ENCODE assay signal across 10 mouse cellular contexts in genomic region chr11:100524987-100525630, GRCm38 (mm10). TPM values are rescaled to one million over a fixed set of nuclear protein-coding genes. Genes with fewer than 3 reads are reported as not detected.
DNase-seq lines count a peak whose midpoint lies in the region; ATAC-seq and TF ChIP-seq lines count a peak whose summit lies in the region.
"Had no signal": no experiment of that assay in that cellular context is flagged by ENCODE, and none has a peak within 500 bp of the region (broad histone marks: within the 10 kb centered on the region; RNA-seq: fewer than 3 reads in every experiment).

No protein-coding gene starts in this region.

- no peak for ATAC-seq in kidney, postnatal 0 days (replicated peaks; ENCODE audit: low FRiP score, low read depth)
- no peak for ATAC-seq in stomach, embryonic 14.5 days (ENCODE audit: insufficient number of reproducible peaks, insufficient read depth, low FRiP score, low read depth)
- ATAC-seq: Patski had no signal

- 46% methylated on average over 11 of the region's 11 CpGs for WGBS in kidney, postnatal 0 days
- 41% methylated on average over 11 of the region's 11 CpGs for WGBS in hindbrain, embryonic 10.5 days
- WGBS in lung, adult 2 months, result 34% methylated on average over 11 of the region's 11 CpGs
- WGBS in stomach, embryonic 14.5 days, result 40% methylated on average over 11 of the region's 11 CpGs

- DNase-seq in kidney, postnatal 0 days (ENCODE audit: low spot score), result no peak
- no peak for DNase-seq in kidney, postnatal 4 days
- no peak for DNase-seq in hindbrain, embryonic 10.5 days (ENCODE audit: low spot score)
- DNase-seq in lung, adult 2 months, result peak; percentile 53
- DNase-seq in layer of hippocampus, postnatal 36 days, result no peak
- no peak for DNase-seq in gastrocnemius, postnatal 10 days
- DNase-seq in cerebellum, adult 9-10 months, result no peak
- DNase-seq: right cerebral cortex, postnatal 25 days had no signal

- TF ChIP-seq CTCF in kidney, postnatal 0 days (IDR thresholded peaks at IDR 0.05; ENCODE audit: low read depth), result no peak
- no peak for TF ChIP-seq CTCF in lung, adult 2 months (IDR thresholded peaks at IDR 0.05; ENCODE audit: insufficient read depth, low read length)

- H3K27ac ChIP-seq in kidney, postnatal 0 days, result no peak overlapping the region
- H3K27ac ChIP-seq in hindbrain, embryonic 10.5 days, result peak overlapping the region; percentile 95
- H3K27ac ChIP-seq in stomach, embryonic 14.5 days (ENCODE audit: low read length), result peak overlapping the region; percentile 23; the same call in 1 of the 2 replicates

- peaks cover 24% of the 10 kb centered on the region for H3K4me1 ChIP-seq in kidney, postnatal 0 days (replicated peaks; ENCODE audit: insufficient read depth, low read length)
- peaks cover 43% of the 10 kb centered on the region for H3K4me1 ChIP-seq in hindbrain, embryonic 10.5 days (replicated peaks)
- peaks cover 7% of the 10 kb centered on the region for H3K4me1 ChIP-seq in lung, adult 2 months (ENCODE audit: control insufficient read depth, insufficient read depth, low read length)
- H3K4me1 ChIP-seq in stomach, embryonic 14.5 days (ENCODE audit: control insufficient read depth, insufficient read depth, low read length), result peaks cover 29% of the 10 kb centered on the region; the same call in 1 of the 2 replicates

- no peaks in the 10 kb centered on the region for H3K27me3 ChIP-seq in kidney, postnatal 0 days (ENCODE audit: insufficient read depth, low read length)
- no peaks in the 10 kb centered on the region for H3K27me3 ChIP-seq in hindbrain, embryonic 10.5 days (ENCODE audit: insufficient read depth, poor library complexity, severe bottlenecking)
- no peaks in the 10 kb centered on the region for H3K27me3 ChIP-seq in stomach, embryonic 14.5 days (ENCODE audit: control insufficient read depth, insufficient read depth, low read length)
- H3K27me3 ChIP-seq: Patski had no signal

- H3K9me3 ChIP-seq in kidney, postnatal 0 days (replicated peaks; ENCODE audit: low read length), result no peaks in the 10 kb centered on the region
- no peaks in the 10 kb centered on the region for H3K9me3 ChIP-seq in hindbrain, embryonic 10.5 days
- H3K9me3 ChIP-seq in stomach, embryonic 14.5 days (ENCODE audit: control insufficient read depth, low read depth, low read length), result no peaks in the 10 kb centered on the region

- H3K36me3 ChIP-seq in kidney, postnatal 0 days (ENCODE audit: insufficient read depth, low read length), result peaks cover 24% of the 10 kb centered on the region
- H3K36me3 ChIP-seq in hindbrain, embryonic 10.5 days, result peaks cover 51% of the 10 kb centered on the region
- peaks cover 34% of the 10 kb centered on the region for H3K36me3 ChIP-seq in stomach, embryonic 14.5 days (ENCODE audit: control insufficient read depth, insufficient read depth, low read length)

- H3K4me2 ChIP-seq in kidney, postnatal 0 days (ENCODE audit: low read length), result peak overlapping the region; percentile 83; the same call in 1 of the 2 replicates
- peak overlapping the region; percentile 84 for H3K4me2 ChIP-seq in stomach, embryonic 14.5 days (replicated peaks; ENCODE audit: low read depth, low read length)

- no peak for TF ChIP-seq POLR2A in lung, adult 2 months (IDR thresholded peaks at IDR 0.05; ENCODE audit: borderline replicate concordance, extremely low read depth, low read depth, low read length)

- H3K4me3 ChIP-seq in kidney, postnatal 0 days (replicated peaks; ENCODE audit: low read depth, low read length), result no peak overlapping the region
- H3K4me3 ChIP-seq in hindbrain, embryonic 10.5 days, result peak overlapping the region; percentile 86
- H3K4me3 ChIP-seq in lung, adult 2 months (replicated peaks; ENCODE audit: extremely low read depth, low read depth, low read length), result no peak overlapping the region
- peak overlapping the region; percentile 62 for H3K4me3 ChIP-seq in stomach, embryonic 14.5 days (ENCODE audit: low read depth, low read length)

- no peak overlapping the region for H3K9ac ChIP-seq in kidney, postnatal 0 days (ENCODE audit: low read depth, low read length)
- H3K9ac ChIP-seq in stomach, embryonic 14.5 days (replicated peaks; ENCODE audit: low read depth, low read length), result peak overlapping the region; percentile 26; the same call in 1 of the 2 replicates

RNA-seq across cellular contexts. Expression of gene Acly, which starts 2.7 kb away (rescaled TPM):
- polyA plus RNA-seq in kidney, postnatal 0 days (2015; fragmentation: Nextera tagmentation; extraction: Ambion mirVana), result 86.4 and 98.4 TPM in 2 replicates
- 356 and 388 TPM in 2 replicates for polyA plus RNA-seq in hindbrain, embryonic 10.5 days (2016; fragmentation: Nextera tagmentation; extraction: Ambion mirVana)
- polyA plus RNA-seq in lung, adult 2 months (2012; rRNA removed), result 166 and 217 TPM in 2 replicates
- polyA plus RNA-seq in stomach, embryonic 14.5 days (2014; fragmentation: Nextera tagmentation; extraction: Ambion mirVana), result 161 and 175 TPM in 2 replicates
- total RNA-seq in layer of hippocampus, postnatal 36 days (2021), result 100 to 1,000 TPM; 103 to 109 TPM
- 10 to 100 TPM; 26.6 to 34.6 TPM for total RNA-seq in gastrocnemius, postnatal 10 days (2021)

RNA-seq across cellular contexts. Expression of gene Ttc25, which starts 20.3 kb away (rescaled TPM):
- 0.72 and 0.96 TPM in 2 replicates for polyA plus RNA-seq in kidney, postnatal 0 days (2015; fragmentation: Nextera tagmentation; extraction: Ambion mirVana)
- 3.2 and 3.3 TPM in 2 replicates for polyA plus RNA-seq in hindbrain, embryonic 10.5 days (2016; fragmentation: Nextera tagmentation; extraction: Ambion mirVana)
- polyA plus RNA-seq in lung, adult 2 months (2012; rRNA removed), result 1.8 and 3.4 TPM in 2 replicates
- polyA plus RNA-seq in stomach, embryonic 14.5 days (2014; fragmentation: Nextera tagmentation; extraction: Ambion mirVana), result 0.35 and 1.1 TPM in 2 replicates
- total RNA-seq in layer of hippocampus, postnatal 36 days (2021), result 1 to 10 TPM in 1 of 2 experiments, under 1 TPM in 1; 0.82 to 1.3 TPM
- total RNA-seq in gastrocnemius, postnatal 10 days (2021), result under 1 TPM; 0.14 to 0.16 TPM

RNA-seq across cellular contexts. Expression of gene Cnp, which starts 49.6 kb away (rescaled TPM):
- polyA plus RNA-seq in kidney, postnatal 0 days (2015; fragmentation: Nextera tagmentation; extraction: Ambion mirVana), result 23.7 and 24.2 TPM in 2 replicates
- polyA plus RNA-seq in hindbrain, embryonic 10.5 days (2016; fragmentation: Nextera tagmentation; extraction: Ambion mirVana), result 22.7 and 27.3 TPM in 2 replicates
- polyA plus RNA-seq in lung, adult 2 months (2012; rRNA removed), result 27.5 and 29.9 TPM in 2 replicates
- polyA plus RNA-seq in stomach, embryonic 14.5 days (2014; fragmentation: Nextera tagmentation; extraction: Ambion mirVana), result 35.9 TPM in 2 replicates
- total RNA-seq in layer of hippocampus, postnatal 36 days (2021), result 100 to 1,000 TPM; 246 to 256 TPM
- 10 to 100 TPM; 26.0 to 33.6 TPM for total RNA-seq in gastrocnemius, postnatal 10 days (2021)

RNA-seq across cellular contexts. Expression of gene Klhl11, which starts 52.6 kb away (rescaled TPM):
- polyA plus RNA-seq in kidney, postnatal 0 days (2015; fragmentation: Nextera tagmentation; extraction: Ambion mirVana), result 5.4 and 6.0 TPM in 2 replicates
- polyA plus RNA-seq in hindbrain, embryonic 10.5 days (2016; fragmentation: Nextera tagmentation; extraction: Ambion mirVana), result 6.1 and 6.9 TPM in 2 replicates
- polyA plus RNA-seq in lung, adult 2 months (2012; rRNA removed), result 5.1 and 6.2 TPM in 2 replicates
- polyA plus RNA-seq in stomach, embryonic 14.5 days (2014; fragmentation: Nextera tagmentation; extraction: Ambion mirVana), result 11.2 and 12.3 TPM in 2 replicates
- total RNA-seq in layer of hippocampus, postnatal 36 days (2021), result 100 to 1,000 TPM; 126 to 127 TPM
- total RNA-seq in gastrocnemius, postnatal 10 days (2021), result 10 to 100 TPM in 1 of 2 experiments, 1 to 10 TPM in 1; 8.0 to 12.9 TPM

Comparison
In these comparisons a context has a peak if more than half of its experiments do, and no peak if none do; other contexts are left out.
1. H3K4me3 ChIP-seq: peak in hindbrain, embryonic 10.5 days (single experiment) and stomach, embryonic 14.5 days (single experiment); none in kidney, postnatal 0 days (single experiment) and lung, adult 2 months (single experiment).